Mouse (Mus musculus) heart, postnatal 0 days (tissue): ENCODE data around the gene Znrf3.

Experiments
- CTCF ChIP-seq: IDR thresholded peaks from 2 replicates; pipeline ENCODE4 v1.5.1; 2016; ENCODE audit warnings: antibody characterized with exemption, control low read depth, low read depth
- EP300 ChIP-seq: IDR thresholded peaks from 2 replicates; pipeline ENCODE4 v1.6.1; 2016; ENCODE audit warnings: antibody characterized with exemption, low read depth

- TF ChIP-seq CTCF (no peak), EP300 (no peak)
Observed at GRCm38 (mm10) chr11:5414856-5415616, 29.6 kb downstream of the Znrf3 start.
